Mouse (Mus musculus): Measurements from ENCODE around the gene Atp6v1g1. TPM values are rescaled to one million over a fixed set of nuclear protein-coding genes. Genes with fewer than 3 reads are reported as not detected.

Gene Atp6v1g1
- polyA plus RNA-seq, 1 experiment from 2014 or later: 125 TPM

DNA sequence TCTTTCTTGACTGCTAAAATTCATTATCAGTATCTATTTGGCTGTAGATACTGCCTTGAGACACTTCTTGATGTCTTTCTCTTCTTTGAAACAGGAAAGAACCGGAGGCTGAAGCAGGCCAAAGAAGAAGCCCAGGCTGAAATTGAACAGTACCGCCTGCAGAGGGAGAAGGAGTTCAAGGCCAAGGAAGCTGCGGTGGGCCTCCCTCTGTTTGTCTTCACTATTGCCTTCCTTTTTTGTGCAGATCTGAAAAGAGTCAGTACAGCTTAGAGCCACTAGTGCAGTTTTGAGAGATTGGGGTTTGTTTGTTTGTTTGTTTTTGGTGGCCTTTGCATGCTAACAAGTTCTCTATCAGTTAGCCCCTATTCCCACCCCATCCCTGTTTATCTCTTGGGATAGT is 3.9 kb downstream of the Atp6v1g1 start:
- no peak overlapping the region for H3K4me2 ChIP-seq
- ATAC-seq (ENCODE audit: low read depth): no peak
- DNase-seq: no peak
- H3K27me3 ChIP-seq: no peaks in the 10 kb centered on the region
- no peaks in the 10 kb centered on the region for H3K9me3 ChIP-seq (replicated peaks)
- H3K4me1 ChIP-seq (replicated peaks): peaks cover 34% of the 10 kb centered on the region
- 73% methylated on average over 3 of the region's 3 CpGs for WGBS (ENCODE audit: insufficient replicate concordance)
- no peak overlapping the region for H3K4me3 ChIP-seq (replicated peaks)
- H3K9ac ChIP-seq: no peak overlapping the region
- H3K36me3 ChIP-seq: peaks cover 46% of the 10 kb centered on the region
- H3K27ac ChIP-seq: no peak overlapping the region

DNA sequence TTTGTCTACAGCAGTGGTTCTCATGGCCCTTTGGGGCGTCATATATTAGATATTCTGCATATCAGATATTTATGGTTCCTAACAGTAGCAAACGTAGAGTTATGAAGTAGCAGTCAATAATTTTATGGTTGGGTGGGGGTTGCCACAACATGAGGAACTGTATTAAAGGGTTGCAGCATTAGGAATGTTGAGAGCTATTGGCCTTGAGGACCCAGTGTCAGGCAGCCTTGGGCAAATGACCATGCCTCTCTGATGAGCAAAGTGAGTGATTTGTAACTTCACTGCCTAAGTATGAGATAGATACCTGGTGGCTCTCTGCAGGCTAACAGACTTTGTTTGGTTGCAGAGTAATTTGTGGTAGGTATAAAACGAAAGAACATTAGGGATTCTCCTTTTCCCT is 6.3 kb downstream of the Atp6v1g1 start:
- Histone ChIP-seq H3K36me3 (peaks cover 46% of the 10 kb centered on the region), H3K4me3 (replicated peaks) (no peak overlapping the region), H3K9me3 (replicated peaks) (no peaks in the 10 kb centered on the region), H3K27ac (no peak overlapping the region), H3K4me2 (no peak overlapping the region), H3K27me3 (no peaks in the 10 kb centered on the region), H3K9ac (no peak overlapping the region), H3K4me1 (replicated peaks) (peaks cover 32% of the 10 kb centered on the region)
- WGBS (ENCODE audit: insufficient replicate concordance): 76% methylated on average over 3 of the region's 3 CpGs
- ATAC-seq (ENCODE audit: low read depth) (no peak), DNase-seq (no peak)

DNA sequence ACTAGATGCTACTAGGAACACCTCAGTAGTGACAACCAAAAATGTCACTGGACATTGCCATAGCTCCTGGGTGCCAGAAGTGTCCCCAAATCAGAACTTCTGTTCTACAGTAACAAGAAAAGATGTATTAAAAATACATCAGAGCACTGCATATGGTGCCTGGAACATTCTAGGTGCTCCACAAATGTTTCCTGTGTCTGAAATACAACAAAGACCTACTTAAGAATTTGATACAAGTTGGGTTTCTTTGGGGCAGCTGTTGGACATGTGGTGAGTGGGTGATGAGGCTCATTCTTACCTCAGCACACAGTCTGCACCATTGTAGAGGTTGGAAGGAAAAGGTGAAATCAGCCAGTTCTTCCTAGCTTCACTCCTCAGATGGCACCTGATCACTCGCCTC is 8.3 kb downstream of the Atp6v1g1 start:
- WGBS (ENCODE audit: insufficient replicate concordance): 69% methylated on average over 1 of the region's 1 CpGs
- no peaks in the 10 kb centered on the region for H3K27me3 ChIP-seq
- peaks cover 30% of the 10 kb centered on the region for H3K4me1 ChIP-seq (replicated peaks)
- ATAC-seq (ENCODE audit: low read depth): no peak
- no peaks in the 10 kb centered on the region for H3K9me3 ChIP-seq (replicated peaks)
- H3K36me3 ChIP-seq: peaks cover 45% of the 10 kb centered on the region
- DNase-seq: no peak
- H3K9ac ChIP-seq: no peak overlapping the region
- no peak overlapping the region for H3K4me2 ChIP-seq
- no peak overlapping the region for H3K4me3 ChIP-seq (replicated peaks)
- no peak overlapping the region for H3K27ac ChIP-seq

DNA sequence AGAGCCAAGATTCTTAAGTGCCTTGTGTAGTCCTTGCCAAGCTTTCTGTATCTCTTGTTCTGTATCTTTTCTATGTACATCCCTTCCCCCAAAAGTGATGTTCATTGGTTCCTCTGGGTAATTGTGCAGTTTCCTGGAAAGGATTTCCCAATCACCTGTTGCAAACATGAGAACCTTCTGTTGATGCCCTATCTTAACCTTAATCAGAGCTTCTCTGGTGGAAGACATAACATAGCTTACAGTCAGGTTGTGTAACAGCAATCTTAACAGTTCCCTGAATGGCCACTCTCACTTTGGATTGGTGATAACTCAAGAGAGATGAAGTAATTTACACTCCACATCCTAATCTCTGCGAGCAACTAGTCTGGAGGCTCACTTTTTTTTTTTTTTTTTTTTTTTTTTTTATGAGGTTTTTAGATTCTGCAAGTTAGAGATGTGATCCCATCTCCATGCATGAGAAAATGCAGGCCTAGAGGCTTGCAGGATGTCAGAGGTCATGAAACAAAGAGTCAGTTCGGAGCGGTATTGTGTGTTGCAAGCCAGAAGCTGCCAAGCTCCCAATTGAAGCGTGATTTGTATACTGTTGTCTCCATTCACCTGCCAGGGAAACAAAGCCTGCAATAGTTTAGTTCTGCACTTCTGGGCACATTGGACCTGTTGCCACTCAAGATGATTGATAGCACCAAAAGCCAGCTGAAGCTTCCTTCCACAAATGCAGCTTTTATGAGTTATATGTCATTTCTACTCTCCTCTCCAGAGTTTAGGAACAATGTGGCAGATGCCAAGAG is 9.4 kb downstream of the Atp6v1g1 start:
- 78% methylated on average over 4 of the region's 4 CpGs for WGBS (ENCODE audit: insufficient replicate concordance)
- no peaks in the 10 kb centered on the region for H3K9me3 ChIP-seq (replicated peaks)
- H3K9ac ChIP-seq: no peak overlapping the region
- H3K4me1 ChIP-seq (replicated peaks): peaks cover 38% of the 10 kb centered on the region
- H3K4me3 ChIP-seq (replicated peaks): no peak overlapping the region
- DNase-seq (no peak), ATAC-seq (ENCODE audit: low read depth) (no peak)
- H3K27me3 ChIP-seq: no peaks in the 10 kb centered on the region
- no peak overlapping the region for H3K4me2 ChIP-seq
- H3K27ac ChIP-seq: no peak overlapping the region
- peaks cover 36% of the 10 kb centered on the region for H3K36me3 ChIP-seq

DNA sequence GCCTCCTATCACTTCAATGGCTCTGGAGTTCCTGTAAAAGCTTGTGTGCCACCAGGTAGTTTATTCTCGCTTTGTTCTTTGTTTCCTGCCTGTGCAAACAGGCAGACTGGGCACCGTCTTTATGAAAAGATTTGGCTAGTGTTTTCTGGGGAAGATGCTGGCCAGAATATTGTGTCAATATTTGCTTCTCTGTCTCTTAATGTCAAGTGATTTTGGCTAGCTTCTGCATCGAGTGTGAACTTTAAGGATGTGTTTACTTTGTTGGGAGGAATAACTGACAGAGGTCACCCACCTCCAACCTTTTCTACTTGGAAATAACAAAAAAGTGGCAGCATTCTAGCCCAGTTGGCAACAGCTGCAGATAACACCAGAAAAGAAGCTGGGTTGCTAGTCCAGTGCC is 10.0 kb downstream of the Atp6v1g1 start:
- no peak overlapping the region; the same call in 1 of the 2 replicates for H3K27ac ChIP-seq
- H3K9me3 ChIP-seq (replicated peaks): no peaks in the 10 kb centered on the region
- no peak overlapping the region for H3K4me2 ChIP-seq
- no peak overlapping the region for H3K9ac ChIP-seq
- DNase-seq: no peak
- peaks cover 44% of the 10 kb centered on the region for H3K4me1 ChIP-seq (replicated peaks)
- WGBS (ENCODE audit: insufficient replicate concordance): 63% methylated on average over 3 of the region's 3 CpGs
- peaks cover 29% of the 10 kb centered on the region for H3K36me3 ChIP-seq
- H3K27me3 ChIP-seq: no peaks in the 10 kb centered on the region
- no peak for ATAC-seq (ENCODE audit: low read depth)
- no peak overlapping the region for H3K4me3 ChIP-seq (replicated peaks)

DNA sequence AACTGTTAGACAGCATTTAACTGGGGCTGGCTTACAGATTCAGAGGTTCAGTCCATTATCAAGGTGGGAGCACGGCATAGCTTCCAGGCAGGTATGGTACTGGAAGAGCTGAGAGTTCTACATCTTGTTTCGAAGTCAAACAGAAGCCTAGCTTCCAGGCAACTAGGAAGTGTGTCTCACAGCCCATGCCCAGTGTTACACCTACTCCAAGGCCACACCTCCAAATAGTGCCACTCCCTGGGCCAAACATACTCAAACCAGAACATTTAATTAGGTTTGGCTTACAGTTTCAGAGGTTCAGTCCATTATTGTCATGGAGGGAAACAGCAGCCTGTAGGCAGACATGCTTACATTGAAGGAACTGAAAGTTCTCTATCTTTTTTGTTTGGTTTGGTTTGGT is 10.5 kb downstream of the Atp6v1g1 start:
- peaks cover 49% of the 10 kb centered on the region for H3K4me1 ChIP-seq (replicated peaks)
- H3K4me2 ChIP-seq: no peak overlapping the region
- 80% methylated on average over 2 of the region's 2 CpGs for WGBS (ENCODE audit: insufficient replicate concordance)
- H3K27ac ChIP-seq: no peak overlapping the region; the same call in 1 of the 2 replicates
- H3K27me3 ChIP-seq: no peaks in the 10 kb centered on the region
- no peak overlapping the region for H3K9ac ChIP-seq
- H3K4me3 ChIP-seq (replicated peaks): no peak overlapping the region
- no peaks in the 10 kb centered on the region for H3K9me3 ChIP-seq (replicated peaks)
- peaks cover 27% of the 10 kb centered on the region for H3K36me3 ChIP-seq
- ATAC-seq (ENCODE audit: low read depth) (no peak), DNase-seq (no peak)

DNA sequence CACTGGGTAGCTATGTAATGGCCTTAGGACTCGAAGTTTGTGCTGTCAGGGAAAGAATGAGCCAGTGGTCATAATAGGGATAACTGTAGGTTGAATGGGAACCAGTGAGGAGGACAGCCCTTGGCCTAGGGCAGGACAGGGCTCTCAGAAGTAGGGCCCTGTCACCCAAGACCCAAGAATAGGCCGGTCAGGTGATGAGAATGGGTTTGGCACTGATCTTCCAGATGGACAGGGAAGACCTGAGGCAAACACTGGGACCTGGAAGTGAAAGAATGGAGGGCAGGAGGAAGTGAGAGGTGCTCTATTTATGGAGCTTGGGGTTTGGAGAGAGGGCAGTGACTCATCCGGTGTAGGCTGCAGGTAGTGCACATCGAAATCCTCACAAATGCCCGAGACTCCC is 12.1 kb downstream of the Atp6v1g1 start:
- Histone ChIP-seq H3K9ac (no peak overlapping the region), H3K4me1 (replicated peaks) (peaks cover 65% of the 10 kb centered on the region), H3K4me3 (replicated peaks) (no peak overlapping the region), H3K4me2 (peak overlapping the region; percentile 85; the same call in 1 of the 2 replicates), H3K27ac (no peak overlapping the region), H3K27me3 (no peaks in the 10 kb centered on the region), H3K36me3 (peaks cover 15% of the 10 kb centered on the region), H3K9me3 (replicated peaks) (no peaks in the 10 kb centered on the region)
- DNase-seq (no peak), ATAC-seq (ENCODE audit: low read depth) (no peak)
- WGBS (ENCODE audit: insufficient replicate concordance): 56% methylated on average over 5 of the region's 5 CpGs

DNA sequence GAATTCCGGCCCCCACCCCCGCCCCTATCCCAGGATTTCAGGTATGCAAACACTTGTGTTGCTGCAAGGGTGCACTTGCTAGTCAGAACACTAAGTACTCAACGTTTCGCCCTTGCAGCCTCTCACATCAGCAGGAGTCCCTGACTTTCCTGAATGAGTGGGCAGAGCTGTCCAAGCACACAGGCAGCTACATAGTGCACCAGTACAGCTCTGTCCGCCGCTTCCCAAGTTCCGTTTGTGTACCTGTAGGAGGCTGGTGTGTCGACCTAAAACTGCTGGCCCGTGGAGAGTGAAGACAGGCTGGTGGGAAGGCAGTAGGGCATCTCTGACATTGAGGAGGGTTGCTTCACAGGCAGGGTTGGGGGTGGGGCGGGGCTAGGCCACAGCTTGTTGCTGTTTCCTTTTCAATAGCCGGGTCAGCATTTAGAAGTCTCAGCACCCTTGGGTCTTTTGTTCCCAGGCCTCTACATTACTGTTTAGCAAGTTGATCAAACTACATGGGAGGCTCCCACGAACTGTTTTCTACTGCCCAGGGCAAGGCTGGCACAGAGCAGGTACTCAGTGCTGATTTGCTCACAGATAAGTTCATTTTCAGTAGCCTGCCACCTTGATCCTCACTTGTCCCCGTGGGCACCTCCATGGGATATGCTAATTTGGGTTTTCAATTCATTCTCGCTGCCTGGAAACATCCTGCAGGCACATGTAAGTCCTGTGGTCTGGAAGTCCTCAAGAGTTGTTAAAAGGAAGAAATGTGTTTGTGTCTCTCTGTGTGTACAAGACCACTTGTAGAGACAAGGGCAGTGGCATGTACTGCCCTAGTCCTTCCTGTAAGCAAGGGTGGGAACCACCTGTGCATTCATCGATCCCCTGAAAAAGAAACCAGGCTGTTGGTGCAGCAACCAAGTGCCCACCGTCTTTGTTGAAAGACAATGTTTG is 12.8 kb downstream of the Atp6v1g1 start:
- Histone ChIP-seq H3K27ac (peak overlapping the region; percentile 15; the same call in 1 of the 2 replicates), H3K9ac (peak overlapping the region; percentile 84), H3K36me3 (peaks cover 8% of the 10 kb centered on the region), H3K27me3 (no peaks in the 10 kb centered on the region), H3K4me2 (peak overlapping the region; percentile 85), H3K4me1 (replicated peaks) (peaks cover 72% of the 10 kb centered on the region), H3K9me3 (replicated peaks) (no peaks in the 10 kb centered on the region), H3K4me3 (replicated peaks) (peak overlapping the region; percentile 74)
- ATAC-seq (ENCODE audit: low read depth) (no peak), DNase-seq (no peak)
- WGBS (ENCODE audit: insufficient replicate concordance): 33% methylated on average over 16 of the region's 16 CpGs

DNA sequence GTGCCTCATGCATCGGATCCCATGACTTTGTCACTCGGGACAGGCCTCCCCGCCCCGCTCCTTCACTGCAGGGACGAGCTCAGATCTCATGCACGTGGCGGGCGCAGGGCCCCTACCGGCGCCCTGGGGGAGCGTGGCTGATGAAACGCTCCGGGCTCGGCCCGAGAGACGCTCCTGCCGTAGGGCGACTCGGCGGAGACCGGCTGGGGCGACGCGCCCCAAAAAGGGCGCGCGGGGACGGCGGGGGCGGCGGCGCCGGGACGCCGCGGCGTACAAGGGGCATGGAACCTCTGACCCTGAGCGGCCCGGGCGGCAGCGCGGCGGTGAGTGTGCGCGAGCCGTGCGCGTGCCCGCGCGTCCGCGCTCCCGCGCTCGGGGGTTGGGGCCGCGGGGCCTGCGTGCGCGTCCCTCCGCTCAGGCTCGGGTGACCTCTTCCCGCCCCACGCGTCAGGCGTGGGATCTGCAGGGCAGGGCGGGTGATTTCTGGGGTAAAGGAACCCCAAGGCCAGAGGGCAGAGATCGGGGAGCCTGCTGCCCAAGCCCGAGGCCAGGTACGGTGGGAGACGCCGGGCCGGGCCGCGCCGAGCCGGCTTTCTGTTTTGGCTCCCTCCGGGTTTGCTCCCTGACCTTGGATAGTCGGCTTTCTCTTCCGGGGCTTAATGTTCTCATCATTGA is 14.0 kb downstream of the Atp6v1g1 start, which contains the start of gene Tmem268:
Gene Tmem268 (plus strand): TSS at position 375 of the 675 bp plus-strand sequence.
- DNase-seq: peak; percentile 68
- Histone ChIP-seq H3K27ac (peak within 1 kb of the TSS; percentile 71), H3K4me3 (replicated peaks) (peak within 1 kb of the TSS; percentile 74), H3K27me3 (no peaks in the 10 kb centered on the region), H3K4me1 (replicated peaks) (peaks cover 73% of the 10 kb centered on the region), H3K9ac (peak within 1 kb of the TSS; percentile 84), H3K36me3 (no peaks in the 10 kb centered on the region), H3K9me3 (replicated peaks) (no peaks in the 10 kb centered on the region), H3K4me2 (peak within 1 kb of the TSS; percentile 85)
- under 1% methylated on average over 81 of the region's 81 CpGs for WGBS (ENCODE audit: insufficient replicate concordance)
- peak; percentile 84 for ATAC-seq (ENCODE audit: low read depth)

DNA sequence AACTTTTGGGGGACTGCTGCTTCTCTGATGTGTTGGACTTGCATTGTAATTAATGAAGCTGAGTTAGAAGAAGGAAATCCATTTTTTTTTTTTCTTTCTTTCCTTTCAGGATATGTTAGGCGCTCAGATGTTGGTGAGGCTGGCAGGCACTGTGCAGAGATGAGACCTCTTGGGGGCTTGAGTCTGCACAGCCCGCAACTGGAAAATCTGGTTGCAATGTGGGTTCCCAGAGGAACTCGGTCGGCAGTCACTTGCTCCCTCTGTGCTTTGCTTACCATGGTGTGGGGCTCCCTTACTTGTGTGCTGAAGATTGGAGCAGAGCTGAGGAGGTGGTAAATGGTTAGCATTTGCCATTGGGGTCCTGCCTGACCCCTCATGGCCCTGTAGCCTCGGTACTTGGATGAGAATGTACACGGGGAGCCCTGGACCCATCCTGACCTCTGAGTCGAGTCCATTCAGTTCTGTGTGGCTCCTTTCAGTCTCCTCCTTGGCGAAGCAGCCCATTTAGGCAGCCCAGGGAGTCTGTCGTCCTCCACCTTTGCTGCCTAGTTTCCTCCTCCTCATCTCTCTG is 14.6 kb downstream of the Atp6v1g1 start:
- H3K27ac ChIP-seq: peak overlapping the region; percentile 71
- H3K9ac ChIP-seq: peak overlapping the region; percentile 84
- ATAC-seq (ENCODE audit: low read depth) (no peak), DNase-seq (no peak)
- no peaks in the 10 kb centered on the region for H3K9me3 ChIP-seq (replicated peaks)
- H3K4me3 ChIP-seq (replicated peaks): peak overlapping the region; percentile 74
- 45% methylated on average over 9 of the region's 9 CpGs for WGBS (ENCODE audit: insufficient replicate concordance)
- peak overlapping the region; percentile 85 for H3K4me2 ChIP-seq
- H3K27me3 ChIP-seq: no peaks in the 10 kb centered on the region
- H3K36me3 ChIP-seq: 0 out of 2 replicates have a peak, but pooled peaks cover 4% of the 10 kb centered on the region
- H3K4me1 ChIP-seq (replicated peaks): peaks cover 71% of the 10 kb centered on the region
